Comparison of ENCODE assay signal across 8 mouse cellular contexts in the genomic region with DNA sequence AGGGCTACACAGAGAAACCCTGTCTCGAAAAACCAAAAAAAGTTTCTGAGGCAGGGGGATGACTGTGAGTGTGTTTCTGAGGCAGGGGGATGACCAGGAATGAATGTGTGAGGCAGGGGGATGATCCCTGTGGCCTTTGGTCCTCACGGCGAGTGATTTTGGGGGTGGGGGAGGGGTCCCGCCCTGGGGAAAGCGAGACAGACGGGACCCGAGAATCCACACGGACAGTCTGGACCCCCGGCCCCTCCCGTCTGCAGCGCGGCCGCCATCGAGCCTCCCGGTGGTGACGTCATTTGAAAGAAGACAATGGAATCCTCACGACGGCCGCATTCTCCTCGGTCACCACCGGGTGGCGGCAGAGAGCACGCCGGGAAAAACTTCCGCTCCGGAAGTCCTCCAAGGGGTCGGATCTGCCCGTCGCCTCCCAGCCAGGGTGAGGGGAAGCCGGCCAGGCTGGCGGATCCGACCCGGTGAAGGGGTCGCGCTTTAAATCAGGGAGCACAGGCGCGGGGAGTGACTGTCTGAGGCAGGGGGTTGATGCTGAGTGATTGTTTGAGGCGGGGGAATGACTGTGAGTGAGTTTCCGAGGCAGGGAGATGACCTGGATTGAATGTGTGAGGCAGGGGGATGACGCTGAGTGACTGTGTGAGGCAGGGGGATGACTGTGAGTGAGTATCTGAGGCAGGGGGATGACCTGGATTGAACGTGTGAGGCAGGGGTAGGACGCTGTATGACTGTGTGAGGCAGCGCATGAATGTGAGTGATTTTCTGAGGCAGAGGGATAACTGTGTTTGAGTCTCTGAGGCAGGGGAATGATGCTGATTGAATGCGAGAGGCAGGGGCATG. TPM values are rescaled to one million over a fixed set of nuclear protein-coding genes. Genes with fewer than 3 reads are reported as not detected.
DNase-seq lines count a peak whose midpoint lies in the region; ATAC-seq lines count a peak whose summit lies in the region.

No protein-coding gene starts in this region.

- H3K4me1 ChIP-seq in embryonic facial prominence, embryonic 15.5 days = peaks cover 23% of the 10 kb centered on the region
- peaks cover 26% of the 10 kb centered on the region for H3K4me1 ChIP-seq in limb, embryonic 15.5 days
- H3K4me1 ChIP-seq in midbrain, embryonic 16.5 days (ENCODE audit: control insufficient read depth, insufficient read depth, low read length) = peaks cover 2% of the 10 kb centered on the region; the same call in 1 of the 2 replicates

- DNase-seq in 3T3-L1 (ENCODE audit: low read depth, low spot score) = peak; percentile 53
- DNase-seq in adrenal gland, postnatal 36 days = peak; percentile 80 to 84
- peak; percentile 92 for DNase-seq in heart, adult 8-10 months (ENCODE audit: low spot score)
- DNase-seq in kidney, adult 8-10 months = peak; percentile 75 to 87
- DNase-seq in spleen, postnatal 10 days (ENCODE audit: low spot score in 2 of 2) = peak; percentile 84 to 91

- H3K9me3 ChIP-seq in embryonic facial prominence, embryonic 15.5 days (replicated peaks) = no peaks in the 10 kb centered on the region
- H3K9me3 ChIP-seq in limb, embryonic 15.5 days = no peaks in the 10 kb centered on the region
- H3K9me3 ChIP-seq in midbrain, embryonic 16.5 days (replicated peaks; ENCODE audit: control insufficient read depth, low read length, poor library complexity, severe bottlenecking) = no peaks in the 10 kb centered on the region

- H3K4me2 ChIP-seq in embryonic facial prominence, embryonic 15.5 days (replicated peaks) = peak overlapping the region; percentile 86
- peak overlapping the region; percentile 85 for H3K4me2 ChIP-seq in limb, embryonic 15.5 days
- peak overlapping the region; percentile 79 for H3K4me2 ChIP-seq in midbrain, embryonic 16.5 days (ENCODE audit: low read length)

- peak overlapping the region; percentile 66 for H3K9ac ChIP-seq in embryonic facial prominence, embryonic 15.5 days
- H3K9ac ChIP-seq in limb, embryonic 15.5 days = peak overlapping the region; percentile 50
- H3K9ac ChIP-seq in midbrain, embryonic 16.5 days (ENCODE audit: low read depth, low read length) = peak overlapping the region; percentile 83

- peak overlapping the region; percentile 60 for H3K4me3 ChIP-seq in embryonic facial prominence, embryonic 15.5 days (replicated peaks)
- peak overlapping the region; percentile 57 for H3K4me3 ChIP-seq in limb, embryonic 15.5 days
- H3K4me3 ChIP-seq in midbrain, embryonic 16.5 days (ENCODE audit: low read depth, low read length) = peak overlapping the region; percentile 64

- peak overlapping the region; percentile 86 for H3K27ac ChIP-seq in embryonic facial prominence, embryonic 15.5 days (replicated peaks)
- H3K27ac ChIP-seq in limb, embryonic 15.5 days = peak overlapping the region; percentile 88
- H3K27ac ChIP-seq in midbrain, embryonic 16.5 days (ENCODE audit: low read length) = peak overlapping the region; percentile 98

- no peaks in the 10 kb centered on the region for H3K36me3 ChIP-seq in embryonic facial prominence, embryonic 15.5 days
- no peaks in the 10 kb centered on the region for H3K36me3 ChIP-seq in limb, embryonic 15.5 days
- H3K36me3 ChIP-seq in midbrain, embryonic 16.5 days (ENCODE audit: control insufficient read depth, insufficient read depth, low read length) = no peaks in the 10 kb centered on the region

- 4% methylated on average over 44 of the region's 44 CpGs for WGBS in embryonic facial prominence, embryonic 15.5 days
- 4% methylated on average over 44 of the region's 44 CpGs for WGBS in limb, embryonic 15.5 days
- WGBS in midbrain, embryonic 16.5 days = 5% methylated on average over 44 of the region's 44 CpGs

- H3K27me3 ChIP-seq in embryonic facial prominence, embryonic 15.5 days = no peaks in the 10 kb centered on the region
- peaks cover 16% of the 10 kb centered on the region for H3K27me3 ChIP-seq in limb, embryonic 15.5 days
- no peaks in the 10 kb centered on the region for H3K27me3 ChIP-seq in midbrain, embryonic 16.5 days (ENCODE audit: control insufficient read depth, insufficient read depth, low read depth, low read length)

- ATAC-seq in embryonic facial prominence, embryonic 15.5 days (ENCODE audit: insufficient number of reproducible peaks, low FRiP score, low TSS enrichment, low read depth) = peak; percentile 89
- ATAC-seq in limb, embryonic 15.5 days (ENCODE audit: insufficient number of reproducible peaks, low FRiP score, low TSS enrichment, low read depth) = peak; percentile 87
- ATAC-seq in midbrain, embryonic 16.5 days = peak; percentile 89

RNA-seq across cellular contexts. Expression of gene Ccr1, which starts 43.2 kb away (rescaled TPM):
- total RNA-seq in adrenal gland, postnatal 36 days (2021) = 1 to 10 TPM; 1.3 to 1.5 TPM
- 4.6 and 5.4 TPM in 2 replicates for polyA plus RNA-seq in embryonic facial prominence, embryonic 15.5 days (2015; fragmentation: Nextera tagmentation; extraction: Ambion mirVana)
- total RNA-seq in heart, adult 8-10 months (2022) = 1 to 10 TPM in 1 of 4 experiments, under 1 TPM in 3; 0.08 to 2.8 (median 0.42) TPM
- 4.2 and 5.8 TPM in 2 replicates for polyA plus RNA-seq in limb, embryonic 15.5 days (2015; fragmentation: Nextera tagmentation; extraction: Ambion mirVana)
- polyA plus RNA-seq in midbrain, embryonic 16.5 days (2015; fragmentation: Nextera tagmentation; extraction: Ambion mirVana) = 0.53 and 0.73 TPM in 2 replicates

RNA-seq across cellular contexts. Expression of gene Ccr1l1, which starts 52.9 kb away (rescaled TPM):
- total RNA-seq in adrenal gland, postnatal 36 days (2021) = not detected
- not detected in 2 replicates for polyA plus RNA-seq in embryonic facial prominence, embryonic 15.5 days (2015; fragmentation: Nextera tagmentation; extraction: Ambion mirVana)
- not detected for total RNA-seq in heart, adult 8-10 months (2022)
- polyA plus RNA-seq in limb, embryonic 15.5 days (2015; fragmentation: Nextera tagmentation; extraction: Ambion mirVana) = not detected in 2 replicates
- not detected in 2 replicates for polyA plus RNA-seq in midbrain, embryonic 16.5 days (2015; fragmentation: Nextera tagmentation; extraction: Ambion mirVana)

Comparison
In these comparisons a context has a peak if more than half of its experiments do, and no peak if none do; other contexts are left out.
1. Peak in every context shown above with its lines: DNase-seq, ATAC-seq, H3K4me3 ChIP-seq and H3K27ac ChIP-seq.